Mouse (Mus musculus) limb, embryonic 13.5 days (tissue): ENCODE measurements at regions not wholly inside any gene's neighbourhood (a gene's known extent, or its start where the extent isn't known, plus 50 kb on each side); places are given as distances from the start of the nearest gene placed in this dataset.

ENCODE experiments used
- ATAC-seq: fragments of 200-750 bp; cut with Nextera tagmentation; 2 replicates; pipeline ENCODE4 v1.8.0; 2017; ENCODE audit warnings: low read depth, moderate number of reproducible peaks, moderate TSS enrichment; ENCODE audit not compliant: low FRiP score
- H3K27ac ChIP-seq: fragments of 300-500 bp; sonication (generic); 2 replicates; pipeline ENCODE4 v1.5.1; 2015; ENCODE audit warnings: inconsistent platforms, mild to moderate bottlenecking, moderate library complexity
- H3K27me3 ChIP-seq: fragments of 300-500 bp; sonication (generic); 2 replicates; pipeline ENCODE4 v1.6.1; 2015; ENCODE audit warnings: mild to moderate bottlenecking, inconsistent platforms
- H3K36me3 ChIP-seq: fragments of 300-500 bp; sonication (generic); 2 replicates; pipeline ENCODE4 v1.6.1; 2015; ENCODE audit warnings: inconsistent platforms, mild to moderate bottlenecking, moderate library complexity
- H3K4me1 ChIP-seq: fragments of 300-500 bp; sonication (generic); 2 replicates; pipeline ENCODE4 v1.6.1; 2015; ENCODE audit warnings: inconsistent platforms
- H3K4me2 ChIP-seq: fragments of 300-500 bp; sonication (generic); replicated peaks from 2 replicates; pipeline ENCODE4 v1.6.1; 2015; ENCODE audit warnings: inconsistent platforms, mild to moderate bottlenecking, moderate library complexity
- H3K4me3 ChIP-seq: fragments of 300-500 bp; sonication (generic); 2 replicates; pipeline ENCODE4 v1.5.1; 2015; ENCODE audit warnings: moderate library complexity, mild to moderate bottlenecking, inconsistent platforms
- H3K9ac ChIP-seq: fragments of 300-500 bp; sonication (generic); 2 replicates; pipeline ENCODE4 v1.6.1; 2015; ENCODE audit warnings: mild to moderate bottlenecking, inconsistent platforms
- H3K9me3 ChIP-seq: fragments of 300-500 bp; sonication (generic); 2 replicates; pipeline ENCODE4 v1.6.1; 2016; ENCODE audit warnings: inconsistent platforms
- WGBS: fragments of 180-500 bp; shearing (Covaris S2); methylation state at CpG from one replicate; pipeline ENCODE4 v1.1.7; 2015; 5-methylcytosine and 5-hydroxymethylcytosine counted together

GRCm38 (mm10) chr2:92544364-92545151 lies 54.9 kb upstream of the Chst1 start:
- Histone ChIP-seq H3K9me3 (no peaks in the 10 kb centered on the region), H3K27ac (no peak overlapping the region), H3K4me3 (no peak overlapping the region), H3K36me3 (no peaks in the 10 kb centered on the region), H3K4me2 (no peak overlapping the region), H3K27me3 (no peaks in the 10 kb centered on the region), H3K9ac (no peak overlapping the region), H3K4me1 (peaks cover 9% of the 10 kb centered on the region; the same call in 1 of the 2 replicates)
- WGBS: 17% methylated on average over 15 of the region's 15 CpGs
- ATAC-seq: no peak

GRCm38 (mm10) chr2:92540841-92541240 lies 58.7 kb upstream of the Chst1 start:
- Histone ChIP-seq H3K4me2 (no peak overlapping the region), H3K27me3 (no peaks in the 10 kb centered on the region), H3K9me3 (no peaks in the 10 kb centered on the region), H3K36me3 (no peaks in the 10 kb centered on the region), H3K4me1 (peaks cover 9% of the 10 kb centered on the region; the same call in 1 of the 2 replicates), H3K9ac (no peak overlapping the region), H3K27ac (no peak overlapping the region), H3K4me3 (no peak overlapping the region)
- 79% methylated on average over 3 of the region's 5 CpGs for WGBS
- ATAC-seq: no peak

DNA sequence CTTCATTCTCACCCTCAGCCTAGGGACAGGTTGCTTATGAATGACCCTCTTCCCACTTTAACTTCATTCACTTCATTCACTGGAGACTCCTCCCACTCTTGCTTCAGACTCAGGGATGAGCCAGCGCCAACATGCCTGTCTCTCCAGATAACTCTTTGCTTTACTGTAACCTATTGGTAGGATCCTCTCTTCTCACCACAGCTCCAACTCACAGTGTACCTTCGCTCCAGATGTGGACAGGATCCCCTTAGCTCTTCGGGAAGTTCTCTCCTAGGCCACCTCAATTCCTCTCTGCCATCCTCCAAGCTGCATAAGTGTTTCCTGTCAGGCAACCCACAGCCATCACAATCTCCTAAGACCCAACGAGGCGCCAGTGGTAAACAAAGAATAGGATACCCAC lies 67.5 kb upstream of the Chst1 start:
- Histone ChIP-seq H3K36me3 (no peaks in the 10 kb centered on the region), H3K9me3 (no peaks in the 10 kb centered on the region), H3K27me3 (no peaks in the 10 kb centered on the region), H3K4me2 (no peak overlapping the region), H3K9ac (no peak overlapping the region), H3K27ac (no peak overlapping the region), H3K4me1 (peaks cover 11% of the 10 kb centered on the region; the same call in 1 of the 2 replicates), H3K4me3 (no peak overlapping the region)
- 83% methylated on average over 5 of the region's 5 CpGs for WGBS
- ATAC-seq: no peak

DNA sequence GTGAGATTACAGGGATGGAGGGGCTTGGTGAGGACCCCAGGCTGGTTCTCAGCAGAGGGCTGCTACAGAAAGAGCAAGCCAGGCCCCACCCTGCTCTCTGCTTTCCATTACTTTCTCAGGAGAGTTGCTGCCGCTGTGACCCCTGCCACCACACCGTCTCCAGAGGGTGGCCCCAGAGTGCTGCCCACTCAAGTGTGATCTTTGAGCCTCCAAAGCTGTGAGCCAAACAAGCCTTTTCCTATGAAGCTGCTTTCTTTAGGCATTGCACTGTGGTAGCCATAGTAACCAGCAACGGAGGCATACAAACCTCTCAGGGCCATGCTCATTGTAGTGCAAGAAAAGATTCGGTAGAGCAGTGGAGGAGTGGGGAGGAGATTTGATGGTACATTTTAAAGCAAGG lies 68.8 kb upstream of the Chst1 start:
- Histone ChIP-seq H3K9me3 (no peaks in the 10 kb centered on the region), H3K4me2 (no peak overlapping the region), H3K36me3 (no peaks in the 10 kb centered on the region), H3K9ac (no peak overlapping the region), H3K27ac (no peak overlapping the region), H3K27me3 (no peaks in the 10 kb centered on the region), H3K4me1 (peaks cover 11% of the 10 kb centered on the region; the same call in 1 of the 2 replicates), H3K4me3 (no peak overlapping the region)
- WGBS: 75% methylated on average over 4 of the region's 4 CpGs
- ATAC-seq: no peak

DNA sequence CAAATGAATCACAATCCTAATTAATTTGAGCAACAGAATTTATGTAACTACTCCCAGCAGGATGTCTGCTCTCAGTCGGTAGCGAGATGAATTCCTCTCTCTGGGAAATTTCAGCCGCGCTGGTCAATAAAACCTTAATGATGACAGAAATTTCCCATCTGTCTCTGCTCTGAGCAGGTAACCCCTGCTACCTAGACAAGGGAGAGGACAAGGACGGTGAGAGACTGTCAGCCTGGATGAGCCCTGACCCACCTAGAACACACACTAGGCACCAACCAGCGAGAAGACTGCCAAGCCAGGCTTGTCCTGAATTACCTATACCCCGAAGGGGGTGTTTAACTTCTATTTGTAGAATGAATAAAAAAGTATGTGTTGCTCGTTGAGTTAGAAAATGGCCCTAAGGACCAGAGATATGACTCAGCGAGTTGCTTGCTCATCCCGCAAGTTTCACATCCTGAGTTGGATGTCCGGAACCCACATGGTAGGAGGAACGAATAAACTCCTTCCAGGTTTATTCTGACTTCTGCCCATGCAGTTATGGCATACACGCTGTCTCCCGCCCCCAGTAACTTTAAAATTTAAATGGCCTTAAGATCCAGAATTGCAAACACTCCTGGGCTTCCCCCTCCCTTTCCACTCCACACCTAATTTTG lies 69.5 kb upstream of the Slc35c1 start:
- no peak for ATAC-seq
- Histone ChIP-seq H3K9me3 (no peaks in the 10 kb centered on the region), H3K9ac (peak overlapping the region; percentile 69), H3K36me3 (no peaks in the 10 kb centered on the region), H3K4me2 (peak overlapping the region; percentile 81), H3K4me1 (peaks cover 11% of the 10 kb centered on the region; the same call in 1 of the 2 replicates), H3K27ac (no peak overlapping the region), H3K4me3 (peak overlapping the region; percentile 51), H3K27me3 (no peaks in the 10 kb centered on the region)
- 46% methylated on average over 14 of the region's 14 CpGs for WGBS

DNA sequence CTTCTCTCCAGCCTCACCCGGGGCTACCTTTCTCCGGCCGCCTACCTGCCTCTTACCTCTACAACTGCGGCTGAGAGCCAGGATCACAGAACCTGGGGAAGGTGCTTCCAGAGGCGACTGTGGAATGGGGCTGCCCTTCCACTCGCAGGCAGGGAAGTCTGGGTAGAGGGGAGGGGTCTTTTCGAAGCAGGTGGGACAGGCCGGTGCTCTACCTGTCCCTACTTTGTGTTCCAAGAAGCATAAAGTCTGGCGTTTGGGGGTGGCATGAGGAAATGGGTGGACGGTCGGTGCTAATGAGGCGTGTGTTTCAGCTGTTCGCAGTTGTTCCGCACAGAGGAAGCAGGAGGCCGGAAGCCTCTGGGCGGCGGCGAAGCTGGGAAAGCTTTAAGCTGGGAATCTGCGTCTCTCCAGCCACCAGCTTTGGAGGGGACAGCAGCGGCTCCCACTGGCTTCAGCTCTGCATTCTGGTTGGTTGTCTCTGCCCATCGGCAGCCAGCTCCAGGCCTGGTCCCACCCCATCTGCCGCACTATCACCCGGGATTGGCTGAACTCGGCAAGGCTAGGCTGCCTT lies 68.8 kb upstream of the Slc35c1 start:
- 5% methylated on average over 24 of the region's 24 CpGs for WGBS
- Histone ChIP-seq H3K4me3 (peak overlapping the region; percentile 51), H3K9me3 (no peaks in the 10 kb centered on the region), H3K27me3 (no peaks in the 10 kb centered on the region), H3K4me1 (peaks cover 11% of the 10 kb centered on the region; the same call in 1 of the 2 replicates), H3K4me2 (peak overlapping the region; percentile 81), H3K9ac (peak overlapping the region; percentile 69), H3K36me3 (no peaks in the 10 kb centered on the region), H3K27ac (no peak overlapping the region)
- peak; percentile 97 for ATAC-seq

GRCm38 (mm10) chr2:92528119-92528830 lies 67.9 kb upstream of the Slc35c1 start:
- Histone ChIP-seq H3K36me3 (no peaks in the 10 kb centered on the region), H3K4me1 (peaks cover 11% of the 10 kb centered on the region; the same call in 1 of the 2 replicates), H3K9me3 (no peaks in the 10 kb centered on the region), H3K27me3 (no peaks in the 10 kb centered on the region), H3K27ac (no peak overlapping the region), H3K9ac (peak overlapping the region; percentile 21; the same call in 1 of the 2 replicates), H3K4me2 (peak overlapping the region; percentile 81), H3K4me3 (peak overlapping the region; percentile 51)
- ATAC-seq: no peak
- 76% methylated on average over 6 of the region's 6 CpGs for WGBS

- Histone ChIP-seq H3K4me1 (peaks cover 11% of the 10 kb centered on the region; the same call in 1 of the 2 replicates), H3K27ac (no peak overlapping the region), H3K9me3 (no peaks in the 10 kb centered on the region), H3K4me3 (no peak overlapping the region), H3K27me3 (no peaks in the 10 kb centered on the region), H3K9ac (no peak overlapping the region), H3K4me2 (no peak overlapping the region), H3K36me3 (no peaks in the 10 kb centered on the region)
- no peak for ATAC-seq
- WGBS: 57% methylated on average over 5 of the region's 5 CpGs
Observed at GRCm38 (mm10) chr2:92526676-92527395, 66.5 kb upstream of the Slc35c1 start.

DNA sequence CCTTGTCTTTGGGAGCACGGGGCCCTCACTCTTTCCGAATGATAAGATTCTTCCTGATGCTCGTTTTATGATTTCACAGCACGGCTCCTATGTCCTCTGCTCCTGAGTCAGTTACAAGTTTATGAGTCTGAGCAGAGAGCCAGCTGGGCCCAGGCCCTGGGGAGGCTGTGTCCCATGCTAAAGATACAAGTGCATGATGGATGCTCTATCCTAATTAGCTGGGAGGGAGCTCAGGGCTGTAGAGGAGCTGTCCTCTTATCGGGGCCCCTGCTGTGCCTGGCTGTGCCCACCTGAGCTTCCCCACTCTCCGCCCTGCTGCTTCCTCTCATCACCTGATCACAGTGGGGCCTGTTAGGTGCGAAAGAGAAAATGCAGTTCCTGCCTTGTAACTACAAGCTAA lies 65.3 kb upstream of the Slc35c1 start:
- no peak overlapping the region for H3K27ac ChIP-seq
- H3K4me3 ChIP-seq: no peak overlapping the region
- no peak overlapping the region for H3K9ac ChIP-seq
- WGBS: 60% methylated on average over 7 of the region's 7 CpGs
- H3K4me2 ChIP-seq: no peak overlapping the region
- peaks cover 11% of the 10 kb centered on the region; the same call in 1 of the 2 replicates for H3K4me1 ChIP-seq
- H3K27me3 ChIP-seq: no peaks in the 10 kb centered on the region
- H3K36me3 ChIP-seq: no peaks in the 10 kb centered on the region
- ATAC-seq: no peak
- H3K9me3 ChIP-seq: no peaks in the 10 kb centered on the region

- Histone ChIP-seq H3K9ac (no peak overlapping the region), H3K9me3 (no peaks in the 10 kb centered on the region), H3K27ac (no peak overlapping the region), H3K4me3 (no peak overlapping the region), H3K36me3 (no peaks in the 10 kb centered on the region), H3K4me2 (no peak overlapping the region), H3K4me1 (peaks cover 11% of the 10 kb centered on the region; the same call in 1 of the 2 replicates), H3K27me3 (no peaks in the 10 kb centered on the region)
- no peak for ATAC-seq
- WGBS: 84% methylated on average over 10 of the region's 10 CpGs
Observed at GRCm38 (mm10) chr2:92525062-92525623, 64.8 kb upstream of the Slc35c1 start.

DNA sequence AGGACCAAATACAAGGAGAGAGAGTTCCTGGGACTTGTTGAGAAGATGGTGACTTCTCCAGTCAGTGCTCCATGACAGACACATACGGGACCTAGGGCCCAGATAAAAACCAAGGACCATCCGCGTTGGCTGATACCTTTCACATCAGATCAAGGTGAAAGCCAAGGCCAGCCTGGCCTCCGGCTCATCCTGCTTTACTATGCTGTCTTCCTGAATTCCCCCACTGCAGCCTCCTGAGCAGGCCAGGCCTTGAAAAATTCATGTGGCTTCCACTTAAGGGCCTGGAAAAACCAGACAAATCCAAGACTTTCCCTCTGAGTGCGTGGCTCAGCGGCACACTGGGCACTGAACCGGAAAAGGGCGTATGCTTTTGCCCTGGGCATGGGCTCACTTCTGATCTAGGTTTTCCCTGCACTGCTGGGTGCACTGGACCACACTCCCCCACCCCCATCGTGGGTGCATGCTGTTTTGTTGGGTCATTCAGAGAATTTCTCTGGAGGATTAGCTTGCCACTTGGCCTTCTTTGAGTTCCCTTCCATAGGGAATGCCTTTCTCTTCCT lies 64.1 kb upstream of the Slc35c1 start:
- no peak overlapping the region for H3K27ac ChIP-seq
- H3K4me2 ChIP-seq: no peak overlapping the region
- H3K9ac ChIP-seq: no peak overlapping the region
- H3K4me3 ChIP-seq: no peak overlapping the region
- peaks cover 6% of the 10 kb centered on the region; the same call in 1 of the 2 replicates for H3K4me1 ChIP-seq
- ATAC-seq: no peak
- no peaks in the 10 kb centered on the region for H3K36me3 ChIP-seq
- no peaks in the 10 kb centered on the region for H3K27me3 ChIP-seq
- 92% methylated on average over 9 of the region's 9 CpGs for WGBS
- H3K9me3 ChIP-seq: no peaks in the 10 kb centered on the region
